ENCODE assay signal across 8 mouse cellular contexts in the genomic region with DNA sequence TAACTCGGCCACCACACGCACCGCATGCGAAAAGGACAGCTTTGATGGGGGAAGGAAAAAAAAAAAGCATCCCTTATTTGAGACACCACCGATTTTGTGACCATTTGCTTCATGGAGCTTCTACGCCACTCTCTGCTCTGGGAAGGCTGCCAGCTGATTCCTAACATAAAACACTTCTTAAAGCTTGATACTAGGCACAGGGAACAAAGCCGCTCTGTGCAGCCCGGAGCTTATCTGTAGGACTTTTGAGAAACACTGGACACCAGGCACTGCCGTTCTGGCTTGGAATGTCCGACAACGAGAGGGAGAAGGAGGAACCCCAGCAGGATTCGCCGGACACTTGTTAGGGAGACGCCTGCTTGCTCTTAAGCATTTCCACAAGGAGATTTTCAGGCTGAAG. TPM values are rescaled to one million over a fixed set of nuclear protein-coding genes. Genes with fewer than 3 reads are reported as not detected.
A peak's percentile ranks its signal among the peaks of the same experiment; 100 is the strongest.
DNase-seq lines count a peak whose midpoint lies in the region; TF ChIP-seq lines count a peak whose summit lies in the region.

No protein-coding gene starts in this region.

- H3K4me1 ChIP-seq in heart, adult 2 months (ENCODE audit: control insufficient read depth, insufficient read depth, low read length): peaks cover 6% of the 10 kb centered on the region

- TF ChIP-seq EP300 in heart, adult 2 months (IDR thresholded peaks at IDR 0.05; ENCODE audit: insufficient read depth, low read depth, low read length): no peak

- no peak for TF ChIP-seq POLR2A in heart, adult 2 months (IDR thresholded peaks at IDR 0.05; ENCODE audit: insufficient read depth, low read depth, low read length)

- peak in 1 of 2 experiments; percentile 35 for DNase-seq in heart, adult 2 months
- DNase-seq in heart, postnatal 25 days (ENCODE audit: low spot score): no peak
- DNase-seq in right cerebral cortex, postnatal 14 days: peak; percentile 61
- DNase-seq in right cerebral cortex, postnatal 25 days: no peak
- DNase-seq in left cerebral cortex, postnatal 14 days (ENCODE audit: low spot score in 2 of 2): peak; percentile 67 to 70
- peak; percentile 75 for DNase-seq in testis, postnatal 14 days (ENCODE audit: low spot score)
- DNase-seq in urinary bladder, postnatal 36 days (ENCODE audit: low spot score in 2 of 2): no peak
- no peak for DNase-seq in urinary bladder, adult 2 months (ENCODE audit: low spot score)

- H3K4me3 ChIP-seq in heart, adult 2 months: peak overlapping the region; percentile 23; the same call in 1 of the 2 replicates

- no peaks in the 10 kb centered on the region for H3K27me3 ChIP-seq in heart, adult 2 months (ENCODE audit: control insufficient read depth, insufficient read depth, low read length)

- peaks cover 71% of the 10 kb centered on the region for H3K36me3 ChIP-seq in heart, adult 2 months (ENCODE audit: control insufficient read depth, insufficient read depth, low read length)

- 39% methylated on average over 14 of the region's 14 CpGs for WGBS in heart, adult 2 months

- H3K9ac ChIP-seq in heart, adult 2 months (ENCODE audit: low read depth, low read length): peak overlapping the region; percentile 5; the same call in 1 of the 2 replicates

- intact Hi-C loops in heart, adult 2 months (cut with DNase I): loop anchor here (10.0 kb wide), 1 partner anchor 491 kb away; no protein-coding TSS in a partner anchor
- intact Hi-C loops in heart, postnatal 25 days (cut with DNase I): no loop called here
- intact Hi-C loops in left cerebral cortex, postnatal 14 days (cut with DNase I): loop anchor here (5.0 kb wide), 2 partner anchors 51 to 244 kb away; partner anchors contain the start of gene Slc38a1

- peak overlapping the region; percentile 32 for H3K27ac ChIP-seq in heart, adult 2 months

- no peak for TF ChIP-seq CTCF in heart, adult 2 months (IDR thresholded peaks at IDR 0.05)

- H3K79me2 ChIP-seq in heart, adult 2 months (replicated peaks; ENCODE audit: control insufficient read depth, insufficient read depth, low read length): no peaks in the 10 kb centered on the region

RNA-seq across cellular contexts. Expression of gene Slc38a2, which starts 5.8 kb away (rescaled TPM):
- total RNA-seq in heart, adult 2 months (2021): 100 to 1,000 TPM; 149 to 209 TPM
- 59.3 and 109 TPM in 2 replicates for polyA plus RNA-seq in heart, adult 2 months (2012; rRNA removed)
- 100 to 1,000 TPM; 230 to 253 TPM for total RNA-seq in heart, postnatal 25 days (2021)
- 10 to 100 TPM; 60.6 to 69.2 TPM for total RNA-seq in left cerebral cortex, postnatal 14 days (2021)
- polyA plus RNA-seq in urinary bladder, adult 2 months (2012; rRNA removed): 89.3 and 90.6 TPM in 2 replicates

RNA-seq across cellular contexts. Expression of gene Slc38a1, which starts 51.0 kb away (rescaled TPM):
- total RNA-seq in heart, adult 2 months (2021): 10 to 100 TPM; 11.8 to 12.8 TPM
- 12.7 and 14.2 TPM in 2 replicates for polyA plus RNA-seq in heart, adult 2 months (2012; rRNA removed)
- total RNA-seq in heart, postnatal 25 days (2021): 10 to 100 TPM; 17.0 to 21.2 TPM
- 10 to 100 TPM; 88.3 to 90.2 TPM for total RNA-seq in left cerebral cortex, postnatal 14 days (2021)
- 13.9 and 21.5 TPM in 2 replicates for polyA plus RNA-seq in urinary bladder, adult 2 months (2012; rRNA removed)

Comparison
In these comparisons a context has a peak if more than half of its experiments do, and no peak if none do; other contexts are left out.
1. DNase-seq: peak in right cerebral cortex, postnatal 14 days (single experiment), left cerebral cortex, postnatal 14 days (2 of 2) and testis, postnatal 14 days (single experiment); none in heart, postnatal 25 days (single experiment), right cerebral cortex, postnatal 25 days (single experiment), urinary bladder, postnatal 36 days (0 of 2) and urinary bladder, adult 2 months (single experiment).
2. RNA of gene Slc38a1, which starts 51.0 kb away (total RNA-seq): 88.3 to 90.2 TPM in left cerebral cortex, postnatal 14 days; 17.0 to 21.2 TPM in heart, postnatal 25 days and 11.8 to 12.8 TPM in heart, adult 2 months; every median in the first group is over 4 times any median in the second.